Mouse (Mus musculus): ENCODE measurements at regions not wholly inside any gene's neighbourhood (a gene's known extent, or its start where the extent isn't known, plus 50 kb on each side); places are given as distances from the start of the nearest gene placed in this dataset.
A peak's percentile ranks its signal among the peaks of the same experiment; 100 is the strongest.

DNA sequence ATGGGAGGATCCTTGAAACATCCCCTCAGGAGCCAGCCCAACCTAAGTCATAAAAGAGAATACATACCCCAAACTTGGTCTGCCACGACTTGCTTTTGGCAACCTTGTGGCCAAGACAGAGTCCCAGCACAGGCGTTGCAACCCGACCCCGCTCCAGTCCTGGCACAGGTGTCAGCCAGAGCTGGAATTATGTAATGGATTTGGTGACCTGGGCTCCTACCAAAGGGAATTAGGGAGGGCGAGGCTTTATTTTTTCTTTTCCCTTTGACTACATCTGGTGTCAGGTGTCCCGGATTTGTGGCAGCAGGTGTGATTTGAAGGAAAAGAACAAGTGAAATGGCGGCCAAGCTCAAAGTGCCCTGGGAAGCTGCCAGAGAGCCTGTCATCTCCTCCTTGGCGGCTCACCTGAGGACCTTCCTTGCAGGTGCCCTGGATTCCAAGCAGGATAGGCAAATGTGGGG is 212.9 kb downstream of the Mef2c start:
- DNase-seq: no peak

GRCm38 (mm10) chr13:83717686-83718210 is 213.9 kb downstream of the Mef2c start:
- intact Hi-C loops (cut with DNase I; ENCODE audit: low total_unique reads): loop anchor here (10.0 kb wide), 1 partner anchor 627 kb away; no protein-coding TSS in a partner anchor
- no peak for DNase-seq

More for the DNA sequence above, 212.9 kb downstream of the Mef2c start:
- intact Hi-C loops (cut with DNase I; ENCODE audit: low total_unique reads): loop anchor here (10.0 kb wide), 1 partner anchor 628 kb away; no protein-coding TSS in a partner anchor

- no peak for DNase-seq
- intact Hi-C loops (cut with DNase I; ENCODE audit: low total_unique reads): loop anchor here (10.0 kb wide), 1 partner anchor 626 kb away; no protein-coding TSS in a partner anchor
Observed at GRCm38 (mm10) chr13:83718431-83719410, 214.9 kb downstream of the Mef2c start.

- intact Hi-C loops (cut with DNase I; ENCODE audit: low total_unique reads): loop anchor here (10.0 kb wide), 1 partner anchor 625 kb away; no protein-coding TSS in a partner anchor
- DNase-seq: no peak
Observed at GRCm38 (mm10) chr13:83719635-83720291, 215.9 kb downstream of the Mef2c start.

GRCm38 (mm10) chr13:83720352-83720751 is 216.5 kb downstream of the Mef2c start:
- no peak for DNase-seq
- intact Hi-C loops (cut with DNase I; ENCODE audit: low total_unique reads): no loop called here

GRCm38 (mm10) chr13:83720883-83721371 is 217.1 kb downstream of the Mef2c start:
- DNase-seq: no peak
- intact Hi-C loops (cut with DNase I; ENCODE audit: low total_unique reads): no loop called here

- DNase-seq: no peak
- intact Hi-C loops (cut with DNase I; ENCODE audit: low total_unique reads): no loop called here
Observed at GRCm38 (mm10) chr13:83721563-83721962, 217.7 kb downstream of the Mef2c start.

GRCm38 (mm10) chr13:83722241-83722640 is 218.4 kb downstream of the Mef2c start:
- DNase-seq: no peak
- intact Hi-C loops (cut with DNase I; ENCODE audit: low total_unique reads): no loop called here

GRCm38 (mm10) chr13:83722791-83723190 is 219.0 kb downstream of the Mef2c start:
- DNase-seq: no peak
- intact Hi-C loops (cut with DNase I; ENCODE audit: low total_unique reads): no loop called here

- intact Hi-C loops (cut with DNase I; ENCODE audit: low total_unique reads): no loop called here
- DNase-seq: no peak
Observed at GRCm38 (mm10) chr13:83723396-83723795, 219.6 kb downstream of the Mef2c start.

DNA sequence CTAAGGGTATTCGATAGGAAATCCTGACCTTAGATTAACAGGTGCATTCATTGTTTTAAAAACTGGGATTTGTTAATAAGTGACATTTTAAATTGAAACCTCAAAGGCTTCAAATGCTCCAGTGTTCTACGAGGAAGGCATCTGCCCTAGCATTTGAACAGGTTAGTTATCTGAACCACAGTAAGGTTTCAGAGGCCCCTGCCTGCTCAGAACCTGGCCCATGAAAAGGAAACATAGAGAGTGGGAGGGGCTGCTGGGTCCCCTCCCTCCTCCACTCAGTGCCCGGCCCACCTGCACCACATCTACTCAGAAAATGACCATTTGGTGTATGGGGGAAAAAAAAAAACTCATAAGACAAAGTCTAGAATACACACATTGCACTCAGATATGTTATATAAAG is 220.4 kb downstream of the Mef2c start:
- DNase-seq: no peak
- intact Hi-C loops (cut with DNase I; ENCODE audit: low total_unique reads): no loop called here

DNA sequence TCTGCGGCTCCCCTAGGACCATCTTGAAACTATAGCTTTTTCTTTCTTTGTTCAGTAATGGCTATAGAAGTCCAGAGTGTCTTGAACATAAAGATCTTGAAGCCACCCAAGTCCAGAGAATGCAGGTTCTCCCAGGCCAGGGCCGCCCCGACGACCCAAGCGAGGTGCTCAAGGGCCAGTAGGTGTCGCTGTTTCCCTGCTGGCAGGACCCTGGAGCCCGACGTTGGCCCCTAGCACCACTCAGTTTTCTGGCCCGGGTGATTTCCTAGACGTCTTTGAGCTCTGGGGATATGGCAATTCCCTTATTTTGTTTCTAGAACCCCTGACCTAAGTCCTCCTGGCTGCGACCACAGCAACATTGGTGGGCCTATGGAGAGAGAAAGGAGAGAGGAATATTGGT is 221.2 kb downstream of the Mef2c start:
- peak; percentile 32 for DNase-seq
- intact Hi-C loops (cut with DNase I; ENCODE audit: low total_unique reads): no loop called here

DNA sequence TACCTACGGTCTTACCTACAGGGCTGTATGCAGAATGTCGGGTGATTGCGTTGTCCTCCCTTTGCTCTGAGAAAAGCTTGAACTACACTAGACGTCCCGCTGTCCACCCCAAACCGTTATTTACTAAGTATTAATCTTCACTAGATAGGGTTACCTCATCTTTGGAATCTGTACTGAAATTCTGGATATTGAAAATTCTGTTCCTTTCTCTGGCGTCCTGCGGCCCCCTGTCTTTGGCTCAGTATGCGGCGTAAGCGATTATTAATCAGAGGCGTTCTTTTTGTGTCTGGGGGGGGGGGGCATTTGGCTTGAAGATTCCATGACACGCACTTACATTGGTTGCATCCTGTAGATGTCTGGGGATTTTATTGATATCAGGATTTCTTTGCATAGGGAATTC is 222.0 kb downstream of the Mef2c start:
- intact Hi-C loops (cut with DNase I; ENCODE audit: low total_unique reads): no loop called here
- no peak for DNase-seq

DNA sequence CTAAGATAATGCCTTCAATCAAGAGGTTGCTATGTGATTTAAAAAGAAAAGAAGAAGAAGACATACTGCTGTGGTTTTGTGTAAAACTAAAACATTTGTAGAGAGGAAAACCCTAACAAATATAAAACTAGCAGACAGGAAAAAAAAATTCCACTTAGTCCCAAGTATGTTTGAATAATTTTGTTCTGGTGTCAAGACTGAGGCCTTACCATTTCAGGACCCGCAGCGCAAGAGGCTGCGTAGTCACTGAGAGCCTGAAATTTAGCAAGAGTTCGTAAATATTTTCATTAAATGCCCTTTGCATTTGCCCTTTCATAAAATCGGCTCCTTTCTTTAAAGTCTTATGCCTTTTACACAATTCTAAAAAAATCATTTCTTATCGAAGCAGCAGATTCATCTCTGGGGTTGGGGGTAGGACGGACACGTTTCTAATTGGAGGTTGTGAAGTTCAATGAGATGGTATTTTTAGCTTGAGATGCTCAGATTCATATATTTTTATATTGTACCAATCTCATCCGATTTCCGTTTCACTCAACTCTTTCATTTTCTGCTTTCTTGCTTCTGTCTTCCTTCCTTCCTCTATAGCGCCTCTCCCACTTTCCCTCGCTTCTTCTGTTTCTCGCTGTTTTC is 222.6 kb downstream of the Mef2c start:
- intact Hi-C loops (cut with DNase I; ENCODE audit: low total_unique reads): no loop called here
- DNase-seq: no peak

- DNase-seq: no peak
- intact Hi-C loops (cut with DNase I; ENCODE audit: low total_unique reads): no loop called here
Observed at GRCm38 (mm10) chr13:83727051-83727765, 223.4 kb downstream of the Mef2c start.

- DNase-seq: no peak
- intact Hi-C loops (cut with DNase I; ENCODE audit: low total_unique reads): no loop called here
Observed at GRCm38 (mm10) chr13:83727766-83728395, 224.0 kb downstream of the Mef2c start.

- DNase-seq: no peak
- intact Hi-C loops (cut with DNase I; ENCODE audit: low total_unique reads): no loop called here
Observed at GRCm38 (mm10) chr13:83728421-83729010, 224.7 kb downstream of the Mef2c start.
